Mouse (Mus musculus) A20 (cell line): ENCODE measurements at regions not wholly inside any gene's neighbourhood (a gene's known extent, or its start where the extent isn't known, plus 50 kb on each side); places are given as distances from the start of the nearest gene placed in this dataset.

Experiments
- DNase-seq: peaks from one replicate; pipeline ENCODE4 v3.0.0-alpha.2; 2011; ENCODE audit warnings: low read depth, low spot score

- peak; percentile 89 for DNase-seq
Measured at GRCm38 (mm10) chr10:44730721-44731120, 202.4 kb upstream of the Prdm1 start.

- no peak for DNase-seq
Measured at GRCm38 (mm10) chr10:44728963-44729362, 200.7 kb upstream of the Prdm1 start.

- DNase-seq, result no peak
Measured at GRCm38 (mm10) chr10:44724575-44724974, 196.3 kb upstream of the Prdm1 start.

- no peak for DNase-seq
Measured at GRCm38 (mm10) chr10:44723845-44724244, 195.5 kb upstream of the Prdm1 start.

GRCm38 (mm10) chr10:44723321-44723720, 195.0 kb upstream of the Prdm1 start:
- no peak for DNase-seq

GRCm38 (mm10) chr10:44721670-44722069, 193.4 kb upstream of the Prdm1 start:
- no peak for DNase-seq

GRCm38 (mm10) chr10:44716612-44717011, 188.3 kb upstream of the Prdm1 start:
- DNase-seq, result no peak

- no peak for DNase-seq
Measured at GRCm38 (mm10) chr10:44715902-44716301, 187.6 kb upstream of the Prdm1 start.

- no peak for DNase-seq
Measured at GRCm38 (mm10) chr10:44708830-44709229, 180.5 kb upstream of the Prdm1 start.

GRCm38 (mm10) chr10:44704143-44704542, 175.8 kb upstream of the Prdm1 start:
- peak; percentile 66 for DNase-seq

- DNase-seq, result no peak
Measured at GRCm38 (mm10) chr10:44702108-44702507, 173.8 kb upstream of the Prdm1 start.

- no peak for DNase-seq
Measured at GRCm38 (mm10) chr10:44699988-44700537, 171.8 kb upstream of the Prdm1 start.

GRCm38 (mm10) chr10:44697966-44698365, 169.7 kb upstream of the Prdm1 start:
- DNase-seq, result no peak

GRCm38 (mm10) chr10:44696973-44697372, 168.7 kb upstream of the Prdm1 start:
- no peak for DNase-seq

GRCm38 (mm10) chr10:44691590-44692327, 163.5 kb upstream of the Prdm1 start:
- DNase-seq, result no peak

- DNase-seq, result peak; percentile 49
Measured at GRCm38 (mm10) chr10:44688555-44688954, 160.3 kb upstream of the Prdm1 start.

- DNase-seq, result no peak
Measured at GRCm38 (mm10) chr10:44686055-44686454, 157.8 kb upstream of the Prdm1 start.

- DNase-seq, result no peak
Measured at GRCm38 (mm10) chr10:44685215-44685614, 156.9 kb upstream of the Prdm1 start.

GRCm38 (mm10) chr10:44676506-44676905, 148.2 kb upstream of the Prdm1 start:
- no peak for DNase-seq

GRCm38 (mm10) chr10:44665509-44666144, 137.3 kb upstream of the Prdm1 start:
- no peak for DNase-seq

- no peak for DNase-seq
Measured at GRCm38 (mm10) chr10:44659499-44659898, 131.2 kb upstream of the Prdm1 start.

GRCm38 (mm10) chr10:44653761-44654160, 125.5 kb upstream of the Prdm1 start:
- DNase-seq, result no peak

- DNase-seq, result no peak
Measured at GRCm38 (mm10) chr10:44647021-44647420, 118.7 kb upstream of the Prdm1 start.
